Mouse (Mus musculus) left cerebral cortex, adult 2 months (tissue): ENCODE results near the gene Gm21190. TPM values are rescaled to one million over a fixed set of nuclear protein-coding genes. Genes with fewer than 3 reads are reported as not detected.
A peak's percentile ranks its signal among the peaks of the same experiment; 100 is the strongest.
"Not testable (repeated sequence)": the region's sequence is repeated elsewhere in the genome, so short reads cannot be mapped to it uniquely, and the experiment has no call there.

Source experiments
- DNase-seq, 2 experiments: peaks; one replicate each; pipeline ENCODE4 v3.0.0; 2021 to 2022; ENCODE audit warnings: low spot score in 2 of 2, mixed read lengths in 1 of 2; ENCODE audit errors: extremely low spot score in 1 of 2
- H3K27ac ChIP-seq: fragments of 200-600 bp; 2 replicates; pipeline ENCODE4 v1.8.1; 2022
- H3K4me3 ChIP-seq: fragments of 200-600 bp; 2 replicates; pipeline ENCODE4 v1.8.1; 2022
- CTCF ChIP-seq: fragments of 200-600 bp; IDR thresholded peaks from 2 replicates; pipeline ENCODE4 v1.8.1; 2022; ENCODE audit warnings: antibody characterized with exemption, mild to moderate bottlenecking, moderate library complexity
- intact Hi-C: fragments of 180-260 bp; cut with DNase I; formaldehyde crosslinking; loops from one replicate; pipeline ENCODE4 v1.15.1; 2025
- total RNA-seq, 2 experiments: library from RNA; stranded (reverse); gene quantifications; 2 replicates each; pipeline ENCODE4 v1.2.3; 2021

Gm21190 gene
- total RNA-seq, 2 experiments from 2014 or later, result not detected

DNA sequence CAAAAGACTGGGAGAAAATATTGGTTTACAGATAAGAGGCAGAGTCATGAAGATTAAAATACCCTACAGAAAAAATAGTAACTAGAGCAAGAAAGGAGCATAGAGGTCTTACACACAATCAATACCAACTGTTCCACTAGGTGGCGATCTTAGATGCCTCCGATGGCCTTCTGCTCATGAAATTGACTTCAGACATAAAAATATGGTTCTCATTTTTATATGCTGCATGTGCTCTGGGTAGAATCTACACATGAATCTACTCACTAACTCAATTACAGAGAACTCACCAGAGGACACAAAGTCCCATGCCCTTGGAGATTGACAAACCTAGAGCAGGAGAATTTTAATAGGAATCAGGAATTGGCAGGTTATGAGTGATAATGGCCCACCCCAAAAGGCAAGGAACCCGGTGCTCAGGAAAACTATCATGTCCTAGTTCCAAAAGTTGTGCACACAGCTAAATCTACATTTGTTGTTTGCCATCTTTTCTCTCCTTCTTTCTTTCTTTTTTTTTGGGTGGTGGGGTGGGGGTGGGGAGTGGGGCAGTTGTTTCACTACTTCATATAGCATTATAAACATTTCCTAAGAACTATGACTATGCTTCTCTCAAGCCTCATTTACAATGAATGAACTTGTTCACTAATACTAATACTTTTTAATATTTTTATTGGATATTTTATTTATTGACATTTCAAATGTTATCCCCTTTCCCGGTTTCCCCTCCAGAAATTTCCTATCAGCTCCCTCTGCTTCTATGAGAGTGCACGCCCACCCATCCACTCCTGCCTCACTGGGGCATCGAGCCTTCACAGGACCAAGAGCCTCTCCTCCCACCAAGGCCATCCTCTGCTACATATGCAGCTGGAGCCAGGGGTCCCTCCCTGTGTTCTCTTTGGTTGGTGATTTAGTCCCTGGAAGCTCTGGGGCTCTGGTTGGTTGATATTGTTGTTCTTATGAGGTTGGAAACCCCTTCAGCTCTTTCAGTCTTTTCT, 20.3 kb downstream of the Gm21190 start:
- peak; percentile 27 for TF ChIP-seq CTCF
- DNase-seq, H3K4me3 ChIP-seq, H3K27ac ChIP-seq, intact Hi-C loops: not testable (repeated sequence)

DNA sequence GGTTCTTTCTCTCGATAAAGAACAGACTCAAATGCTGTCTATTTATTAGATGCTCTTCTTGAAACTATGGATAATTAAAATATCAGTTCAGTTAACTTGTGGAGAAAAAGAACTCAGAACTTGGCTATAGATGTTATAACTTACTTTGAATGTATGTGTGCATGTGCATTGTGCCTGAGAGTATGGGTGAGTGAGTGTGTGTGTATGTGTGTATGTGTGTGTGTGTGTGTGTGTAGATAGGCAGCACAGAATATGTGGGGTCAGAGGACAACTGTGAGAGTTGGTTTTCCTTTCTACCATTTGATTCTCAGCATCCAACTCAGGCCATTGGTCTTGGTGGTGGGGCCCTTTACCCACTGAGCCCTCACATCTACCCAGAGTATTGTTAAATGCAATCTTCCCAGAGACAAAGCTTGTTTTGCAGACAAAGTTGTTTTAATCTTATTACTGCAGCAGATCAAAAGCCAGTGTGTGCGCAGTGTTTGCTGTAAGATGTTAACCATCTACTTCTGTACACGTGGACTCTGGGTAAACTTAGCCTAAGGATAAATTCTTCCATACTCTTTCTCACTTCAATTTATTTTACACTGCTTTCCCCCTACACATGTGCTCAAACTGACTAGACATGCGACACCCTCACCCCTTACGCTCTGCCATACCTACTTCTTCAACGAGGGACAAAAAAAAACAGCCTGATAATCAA, 21.1 kb downstream of the Gm21190 start:
- intact Hi-C loops, H3K27ac ChIP-seq, H3K4me3 ChIP-seq, DNase-seq: not testable (repeated sequence)

DNA sequence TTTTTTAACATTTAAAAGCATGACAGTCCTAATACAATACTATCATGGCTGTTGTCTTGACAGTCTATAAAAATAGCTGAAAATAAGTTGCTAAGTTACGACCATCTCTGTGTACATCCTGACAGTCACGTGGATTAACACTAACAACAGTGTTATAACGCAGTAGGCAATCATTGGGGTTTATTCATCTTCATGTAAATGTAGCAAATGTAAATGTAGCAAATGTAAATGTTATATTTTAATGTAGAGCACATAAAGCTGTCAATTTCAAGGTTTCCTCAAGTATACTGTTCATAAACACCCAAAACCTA, 21.8 kb downstream of the Gm21190 start:
- no peak overlapping the region for H3K27ac ChIP-seq
- DNase-seq, result no peak
- intact Hi-C loops, result no loop called here
- no peak for TF ChIP-seq CTCF
- H3K4me3 ChIP-seq, result no peak overlapping the region

DNA sequence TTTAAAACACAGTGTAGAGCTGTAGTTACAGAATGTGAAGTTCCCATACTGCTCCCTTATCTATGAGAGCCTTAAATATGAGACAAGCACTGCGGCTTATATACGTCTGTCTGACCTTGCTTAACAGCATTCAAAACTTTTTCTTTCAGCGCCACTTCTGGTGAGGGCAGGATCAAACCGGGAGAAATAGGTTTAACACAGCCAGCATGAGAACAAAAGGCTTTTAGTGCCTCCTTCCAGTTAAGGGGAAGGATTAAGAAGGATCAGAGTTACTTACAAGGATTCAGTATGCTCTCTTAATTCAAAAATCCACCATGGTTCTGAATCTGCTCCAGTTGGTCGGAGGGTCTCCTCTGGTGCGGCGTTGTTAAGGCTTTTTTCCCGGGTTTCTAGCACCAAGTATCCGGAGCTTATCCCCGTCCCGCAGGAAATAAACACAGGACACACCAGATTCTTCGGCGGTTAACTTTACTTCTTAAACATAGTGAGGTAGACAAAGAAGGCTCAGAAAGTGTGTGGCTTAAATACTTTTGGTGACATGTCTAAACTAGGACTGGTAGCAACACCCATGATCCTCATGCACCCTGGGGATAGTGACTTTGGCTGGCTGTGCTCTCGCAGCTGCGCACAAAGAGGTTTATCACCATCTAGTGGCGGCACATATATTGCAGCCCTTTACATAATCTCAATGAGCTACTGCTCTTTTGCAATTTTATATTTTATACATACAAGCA, 22.3 kb downstream of the Gm21190 start:
- DNase-seq, result peak in 1 of 2 experiments; percentile 31
- Histone ChIP-seq H3K4me3 (no peak overlapping the region), H3K27ac (no peak overlapping the region)
- intact Hi-C loops, result no loop called here
- peak; percentile 58 for TF ChIP-seq CTCF

DNA sequence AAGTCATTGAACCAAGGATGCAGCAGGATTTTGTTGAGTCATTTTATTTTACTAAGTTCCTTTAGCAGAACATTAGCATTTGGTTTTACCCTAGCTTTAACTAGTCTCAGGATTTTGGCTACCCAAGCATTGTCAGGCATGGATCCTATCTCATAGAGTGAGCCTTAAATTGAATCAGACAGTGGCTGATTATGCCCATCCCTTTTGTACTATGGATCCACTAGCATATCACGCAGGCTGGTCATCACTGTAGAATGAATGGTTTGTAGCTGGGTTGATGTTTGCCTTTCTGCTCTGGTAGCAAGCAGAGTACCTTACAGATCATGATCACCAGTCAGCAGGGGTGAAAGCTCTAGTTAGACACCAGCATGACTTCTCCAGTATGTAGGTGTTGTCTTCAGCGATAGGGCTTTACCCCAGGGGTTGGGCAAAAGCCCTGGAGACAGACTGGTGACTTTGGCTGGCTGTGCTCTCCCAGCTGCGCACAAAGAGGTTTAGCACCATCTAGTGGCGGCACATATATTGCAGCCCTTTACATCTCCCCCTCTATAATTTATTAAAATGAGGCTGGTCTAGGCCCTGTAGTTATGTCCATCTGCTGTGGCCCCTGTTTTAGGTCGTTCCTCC, 30.1 kb downstream of the Gm21190 start:
- intact Hi-C loops, H3K27ac ChIP-seq, H3K4me3 ChIP-seq: not testable (repeated sequence)
- peak; percentile 48 for TF ChIP-seq CTCF
- peak; percentile 19 to 46 for DNase-seq

DNA sequence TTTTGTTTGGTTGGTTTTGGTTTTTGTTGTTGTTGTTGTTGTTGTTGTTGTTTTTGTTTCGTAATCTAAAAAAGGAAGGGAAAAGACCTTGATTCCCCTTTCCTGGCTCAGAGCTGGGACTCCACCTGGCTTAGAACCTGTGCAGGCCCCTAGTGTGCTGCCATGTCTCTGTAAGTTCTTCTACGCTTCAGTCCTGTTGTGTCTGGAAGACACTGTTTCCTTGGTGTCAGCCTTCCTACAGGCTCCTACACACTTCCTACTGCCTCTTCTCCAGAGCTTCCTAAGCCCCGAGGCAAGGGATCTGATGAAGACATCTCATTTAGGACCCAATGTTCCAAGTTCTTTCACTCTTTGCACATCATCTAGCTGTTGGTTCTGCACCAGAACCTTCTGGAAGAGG, 30.7 kb downstream of the Gm21190 start:
- DNase-seq, H3K4me3 ChIP-seq, H3K27ac ChIP-seq, intact Hi-C loops: not testable (repeated sequence)

DNA sequence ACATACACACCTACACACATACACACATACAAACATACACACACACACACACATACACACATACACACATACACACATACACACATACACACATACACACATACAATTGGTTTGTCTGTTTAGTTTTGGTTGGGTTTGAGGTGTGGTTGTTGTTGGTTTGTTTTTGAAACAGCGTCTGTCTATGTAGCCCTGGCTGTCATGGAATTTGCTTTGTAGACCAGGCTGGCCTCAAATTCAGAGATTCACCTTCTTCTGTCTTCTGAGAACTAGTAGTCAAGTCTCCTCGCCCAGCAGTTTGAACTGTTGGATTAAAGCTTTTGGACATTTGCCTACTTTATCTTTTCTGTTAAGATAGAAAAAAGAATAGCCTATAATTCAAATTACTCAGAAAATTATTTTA, 38.1 kb downstream of the Gm21190 start:
- DNase-seq, H3K4me3 ChIP-seq, H3K27ac ChIP-seq, intact Hi-C loops: not testable (repeated sequence)

DNA sequence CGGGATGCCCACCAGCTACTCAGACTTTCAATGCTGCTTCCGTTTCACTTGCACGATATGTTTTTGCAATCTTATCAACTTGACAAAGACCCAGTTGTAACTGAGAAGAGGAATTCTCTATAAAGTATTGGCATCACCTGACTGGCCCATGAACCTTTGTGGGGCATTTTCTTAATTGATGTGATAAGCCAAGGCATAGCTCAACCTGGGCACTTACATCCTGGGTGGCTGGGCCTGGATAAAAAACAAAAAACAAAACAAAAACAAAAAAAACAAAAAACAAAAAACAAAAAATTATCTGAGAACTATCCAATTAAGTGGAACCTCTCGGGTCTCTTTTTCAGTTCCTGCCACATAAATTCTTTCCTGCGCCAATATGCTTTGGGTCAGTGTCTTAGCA, 40.3 kb downstream of the Gm21190 start:
- Histone ChIP-seq H3K4me3 (no peak overlapping the region), H3K27ac (no peak overlapping the region)
- DNase-seq, result no peak
- TF ChIP-seq CTCF, result no peak
- intact Hi-C loops, result no loop called here

DNA sequence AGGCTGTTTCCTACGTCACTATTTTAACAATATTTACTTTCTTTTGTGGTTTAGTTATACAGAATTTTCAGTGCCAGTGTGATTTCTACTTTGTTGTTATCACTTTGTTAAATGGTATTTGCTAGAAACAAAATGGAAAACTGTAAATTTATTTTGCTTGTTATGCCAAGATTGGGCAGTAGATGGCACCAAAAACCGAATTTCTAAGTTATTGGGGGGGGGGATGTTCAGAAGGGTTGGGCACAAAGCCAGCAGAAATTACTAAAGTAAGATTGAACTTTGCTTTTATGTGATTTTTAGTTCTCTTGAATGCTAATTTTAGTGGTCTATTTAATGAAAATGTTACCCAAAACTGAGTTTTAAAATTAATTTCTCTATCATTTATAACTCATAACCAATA, 44.4 kb downstream of the Gm21190 start:
- H3K4me3 ChIP-seq, intact Hi-C loops, DNase-seq, H3K27ac ChIP-seq: not testable (repeated sequence)
- peak; percentile 15 for TF ChIP-seq CTCF

DNA sequence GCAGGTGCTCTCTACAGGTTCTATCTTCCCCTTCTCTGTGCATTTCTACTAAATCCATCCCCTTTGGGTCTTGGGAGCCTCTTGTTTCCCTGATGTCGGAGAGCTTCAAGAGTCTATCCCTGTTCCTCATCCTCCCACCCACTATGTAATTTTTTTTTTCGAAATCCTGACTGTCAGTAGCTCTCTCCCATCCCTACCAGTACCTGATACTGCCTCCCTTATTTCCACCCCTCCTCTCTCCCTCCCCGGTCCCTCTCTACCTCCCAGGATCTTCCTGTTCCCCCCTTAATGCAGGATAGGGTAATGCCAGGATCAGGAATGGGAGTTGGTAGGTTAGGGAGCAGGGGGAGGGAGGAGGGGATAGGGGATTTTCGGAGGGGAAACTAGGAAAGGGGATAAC, 45.4 kb downstream of the Gm21190 start:
- H3K27ac ChIP-seq, DNase-seq, intact Hi-C loops, H3K4me3 ChIP-seq: not testable (repeated sequence)

DNA sequence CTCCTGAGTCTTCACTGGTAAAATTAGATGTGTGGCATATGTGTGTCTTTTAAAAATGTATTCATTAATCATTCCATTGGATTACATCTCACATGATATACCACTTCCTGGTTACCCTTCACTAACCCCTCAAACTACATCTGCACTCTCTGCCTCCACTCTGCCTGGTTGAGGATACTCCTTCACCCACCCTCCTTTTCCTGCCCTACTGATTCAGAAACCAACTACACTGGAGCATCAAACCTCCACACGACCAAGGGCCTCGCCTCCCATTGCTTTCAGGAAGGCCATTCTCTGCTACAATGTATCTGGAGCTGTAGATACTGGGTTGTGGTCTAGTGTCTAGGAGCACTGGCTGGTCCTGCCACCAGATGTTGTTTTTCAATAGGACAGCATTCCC, 46.2 kb downstream of the Gm21190 start:
- intact Hi-C loops, DNase-seq, H3K27ac ChIP-seq, H3K4me3 ChIP-seq: not testable (repeated sequence)

DNA sequence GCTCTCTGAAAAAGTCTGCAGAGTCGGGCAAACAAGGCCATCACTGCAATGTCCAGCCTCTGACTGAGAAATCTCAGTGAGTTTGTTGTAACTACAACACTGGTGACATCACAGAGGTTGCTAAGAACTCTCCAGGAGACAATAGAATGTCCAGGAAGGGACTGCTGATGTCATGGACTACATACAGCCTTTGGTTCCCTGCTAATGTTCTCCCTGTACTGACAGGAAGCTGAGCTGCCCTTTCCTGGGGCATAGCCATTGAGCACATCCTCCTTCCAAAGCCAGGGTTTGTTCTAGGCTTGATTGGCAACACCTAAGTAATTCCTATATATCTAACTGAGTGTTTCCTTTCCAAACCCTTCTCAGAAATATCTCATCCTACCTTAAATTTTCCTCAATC, 52.6 kb downstream of the Gm21190 start, which contains the start of gene Gm21149:
Gene Gm21149, minus strand, starts transcription at position 101 of the 400 bp plus-strand sequence.
- H3K4me3 ChIP-seq, DNase-seq, H3K27ac ChIP-seq, intact Hi-C loops: not testable (repeated sequence)

Other genes starting within 250 kb of the Gm21190 start
- gene Gm21149, start 52.7 kb downstream of the Gm21190 start, total RNA-seq, result not detected
- not detected for gene Gm21083, start 48.1 kb upstream of the Gm21190 start, total RNA-seq
- not detected for gene Speer4d, start 89.8 kb upstream of the Gm21190 start, total RNA-seq
- gene 4930572O03Rik, start 127.8 kb upstream of the Gm21190 start, total RNA-seq, result not detected
- gene Speer4c, start 185.0 kb upstream of the Gm21190 start, total RNA-seq, result not detected